Mouse (Mus musculus): ENCODE results near the gene Hrct1. TPM values are rescaled to one million over a fixed set of nuclear protein-coding genes. Genes with fewer than 3 reads are reported as not detected.

Gene Hrct1
- total RNA-seq, 1 experiment, result 0.36 TPM

DNA sequence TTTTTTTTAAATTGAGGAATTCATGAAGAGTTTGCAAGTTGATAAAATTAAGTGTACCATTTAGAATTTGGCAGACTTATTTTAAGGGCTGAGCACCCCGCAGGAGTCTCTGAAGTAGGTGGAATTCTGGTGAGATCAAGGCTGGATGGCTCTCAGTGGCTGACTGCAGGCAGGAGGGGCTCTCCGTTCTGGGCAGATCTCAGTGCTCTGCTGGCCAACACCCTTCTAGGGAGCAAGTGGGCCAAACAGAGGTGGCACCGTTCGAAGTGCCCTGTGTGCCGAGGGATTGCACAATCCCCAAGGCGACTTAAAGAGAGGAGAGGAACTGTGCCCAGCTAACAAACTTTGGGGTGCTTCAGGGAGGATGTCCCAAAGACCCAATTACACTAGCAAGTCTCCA lies 17.1 kb upstream of the Hrct1 start, which contains the start of gene Olfr71:
TSS of gene Olfr71 (minus strand) at position 387 of the 400 bp plus-strand sequence.
- H3K4me1 ChIP-seq (ENCODE audit: control insufficient read depth in 2 of 2, insufficient read depth in 2 of 2, low read length in 2 of 2, poor library complexity in 1 of 2), result no peaks in the 10 kb centered on the region
- in situ Hi-C loops (cut with MboI; ENCODE audit: low sequenced_read_pairs in 2 of 2, unreplicated experiment in 2 of 2), result no loop called here
- no peak within 1 kb of the TSS for H3K27ac ChIP-seq (ENCODE audit: insufficient read depth, low read depth, low read length, poor library complexity, severe bottlenecking)
- no peaks in the 10 kb centered on the region for H3K9me3 ChIP-seq (ENCODE audit: control insufficient read depth, insufficient read depth, low read depth, low read length)
- H3K9ac ChIP-seq (ENCODE audit: insufficient read depth, low read depth, low read length, poor library complexity, severe bottlenecking), result no peak within 1 kb of the TSS
- DNase-seq (ENCODE audit: low read depth, low spot score), result no peak
- TF ChIP-seq ZC3H11A (IDR thresholded peaks at IDR 0.05; ENCODE audit: borderline replicate concordance, low read depth, low read length) (no peak), MAFK (IDR thresholded peaks at IDR 0.05; ENCODE audit: insufficient read depth, low read depth, low read length) (no peak), ZNF384 (IDR thresholded peaks at IDR 0.05; ENCODE audit: low read depth, low read length) (no peak), HCFC1 (IDR thresholded peaks at IDR 0.05; ENCODE audit: borderline replicate concordance, insufficient read depth, low read length) (no peak), CHD2 (IDR thresholded peaks at IDR 0.05; ENCODE audit: low read depth, low read length) (no peak)
- no peak within 1 kb of the TSS for H3K4me3 ChIP-seq (ENCODE audit: insufficient read depth in 1 of 2, low read depth in 1 of 2, low read length in 2 of 2, poor library complexity in 1 of 2, severe bottlenecking in 1 of 2)
- H3K36me3 ChIP-seq (ENCODE audit: control insufficient read depth, insufficient read depth, low read length, poor library complexity, severe bottlenecking), result no peaks in the 10 kb centered on the region

GRCm38 (mm10) chr4:43711821-43712220 lies 15.2 kb upstream of the Hrct1 start:
- H3K36me3 ChIP-seq (ENCODE audit: control insufficient read depth, insufficient read depth, low read length, poor library complexity, severe bottlenecking), result no peaks in the 10 kb centered on the region
- H3K27ac ChIP-seq (ENCODE audit: insufficient read depth, low read depth, low read length, poor library complexity, severe bottlenecking), result no peak overlapping the region
- in situ Hi-C loops (cut with MboI; ENCODE audit: low sequenced_read_pairs in 2 of 2, unreplicated experiment in 2 of 2), result no loop called here
- no peak overlapping the region for H3K4me3 ChIP-seq (ENCODE audit: insufficient read depth in 1 of 2, low read depth in 1 of 2, low read length in 2 of 2, poor library complexity in 1 of 2, severe bottlenecking in 1 of 2)
- no peaks in the 10 kb centered on the region for H3K4me1 ChIP-seq (ENCODE audit: control insufficient read depth in 2 of 2, insufficient read depth in 2 of 2, low read length in 2 of 2, poor library complexity in 1 of 2)
- no peak overlapping the region for H3K9ac ChIP-seq (ENCODE audit: insufficient read depth, low read depth, low read length, poor library complexity, severe bottlenecking)
- no peaks in the 10 kb centered on the region for H3K9me3 ChIP-seq (ENCODE audit: control insufficient read depth, insufficient read depth, low read depth, low read length)
- TF ChIP-seq ZC3H11A (IDR thresholded peaks at IDR 0.05; ENCODE audit: borderline replicate concordance, low read depth, low read length), result peak; percentile 74
- TF ChIP-seq ZNF384 (IDR thresholded peaks at IDR 0.05; ENCODE audit: low read depth, low read length), result no peak
- 0 out of 2 replicates have a peak, but pooled peaks have one; percentile 13 for TF ChIP-seq CHD2 (IDR thresholded peaks at IDR 0.05; ENCODE audit: low read depth, low read length)
- no peak for TF ChIP-seq HCFC1 (IDR thresholded peaks at IDR 0.05; ENCODE audit: borderline replicate concordance, insufficient read depth, low read length)
- TF ChIP-seq MAFK (IDR thresholded peaks at IDR 0.05; ENCODE audit: insufficient read depth, low read depth, low read length), result no peak
- peak; percentile 58 for DNase-seq (ENCODE audit: low read depth, low spot score)

DNA sequence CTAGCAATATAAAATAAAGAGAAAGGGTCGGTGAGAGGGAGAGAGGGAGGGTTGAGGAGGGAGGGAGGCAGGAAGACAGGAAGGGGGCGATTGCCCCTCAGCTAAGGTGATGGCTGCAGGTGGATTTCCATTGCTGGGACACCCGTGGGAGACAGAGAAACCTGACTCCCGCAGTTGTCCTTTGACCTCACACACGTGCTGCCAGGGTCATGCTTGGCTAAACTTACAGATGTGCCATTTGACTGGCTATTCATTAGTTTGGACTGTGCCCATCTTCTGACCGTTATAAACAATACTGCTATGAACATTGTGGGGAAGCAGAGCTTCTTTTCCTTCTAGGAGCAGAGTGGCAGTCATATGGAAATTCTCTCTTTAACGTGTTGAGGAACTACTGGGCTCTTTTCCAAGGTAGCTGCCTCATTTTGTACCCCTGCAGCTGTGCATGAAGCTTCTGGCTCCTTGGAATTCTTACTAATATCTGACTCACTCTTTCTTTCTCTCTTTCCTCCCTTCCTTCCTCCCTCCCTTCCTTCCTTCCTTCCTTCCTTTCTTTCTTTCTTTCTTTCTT lies 13.3 kb upstream of the Hrct1 start:
- in situ Hi-C loops (cut with MboI; ENCODE audit: low sequenced_read_pairs in 2 of 2, unreplicated experiment in 2 of 2), result no loop called here
- H3K9me3 ChIP-seq (ENCODE audit: control insufficient read depth, insufficient read depth, low read depth, low read length), result no peaks in the 10 kb centered on the region

GRCm38 (mm10) chr4:43720491-43721228 lies 6.3 kb upstream of the Hrct1 start:
- peak overlapping the region; percentile 29; the same call in 1 of the 2 replicates for H3K27ac ChIP-seq (ENCODE audit: insufficient read depth, low read depth, low read length, poor library complexity, severe bottlenecking)
- H3K36me3 ChIP-seq (ENCODE audit: control insufficient read depth, insufficient read depth, low read length, poor library complexity, severe bottlenecking), result no peaks in the 10 kb centered on the region
- no peaks in the 10 kb centered on the region for H3K9me3 ChIP-seq (ENCODE audit: control insufficient read depth, insufficient read depth, low read depth, low read length)
- H3K4me3 ChIP-seq (ENCODE audit: insufficient read depth in 1 of 2, low read depth in 1 of 2, low read length in 2 of 2, poor library complexity in 1 of 2, severe bottlenecking in 1 of 2), result peak overlapping the region in 1 of 2 experiments; percentile 21; a peak in 1 of 4 replicates
- DNase-seq (ENCODE audit: low read depth, low spot score), result no peak
- H3K4me1 ChIP-seq (ENCODE audit: control insufficient read depth in 2 of 2, insufficient read depth in 2 of 2, low read length in 2 of 2, poor library complexity in 1 of 2), result no peaks in the 10 kb centered on the region; a peak in 1 of 4 replicates
- H3K9ac ChIP-seq (ENCODE audit: insufficient read depth, low read depth, low read length, poor library complexity, severe bottlenecking), result no peak overlapping the region; the same call in 1 of the 2 replicates
- TF ChIP-seq HCFC1 (IDR thresholded peaks at IDR 0.05; ENCODE audit: borderline replicate concordance, insufficient read depth, low read length) (no peak), ZC3H11A (IDR thresholded peaks at IDR 0.05; ENCODE audit: borderline replicate concordance, low read depth, low read length) (no peak), CHD2 (IDR thresholded peaks at IDR 0.05; ENCODE audit: low read depth, low read length) (no peak), ZNF384 (IDR thresholded peaks at IDR 0.05; ENCODE audit: low read depth, low read length) (no peak), MAFK (IDR thresholded peaks at IDR 0.05; ENCODE audit: insufficient read depth, low read depth, low read length) (no peak)
- in situ Hi-C loops (cut with MboI; ENCODE audit: low sequenced_read_pairs in 2 of 2, unreplicated experiment in 2 of 2), result no loop called here

More for the DNA sequence above, 13.3 kb upstream of the Hrct1 start:
- Histone ChIP-seq H3K4me3 (ENCODE audit: insufficient read depth in 1 of 2, low read depth in 1 of 2, low read length in 2 of 2, poor library complexity in 1 of 2, severe bottlenecking in 1 of 2) (no peak overlapping the region), H3K9ac (ENCODE audit: insufficient read depth, low read depth, low read length, poor library complexity, severe bottlenecking) (no peak overlapping the region), H3K36me3 (ENCODE audit: control insufficient read depth, insufficient read depth, low read length, poor library complexity, severe bottlenecking) (no peaks in the 10 kb centered on the region), H3K27ac (ENCODE audit: insufficient read depth, low read depth, low read length, poor library complexity, severe bottlenecking) (no peak overlapping the region), H3K4me1 (ENCODE audit: control insufficient read depth in 2 of 2, insufficient read depth in 2 of 2, low read length in 2 of 2, poor library complexity in 1 of 2) (no peaks in the 10 kb centered on the region)
- no peak for TF ChIP-seq CHD2 (IDR thresholded peaks at IDR 0.05; ENCODE audit: low read depth, low read length)
- no peak for TF ChIP-seq MAFK (IDR thresholded peaks at IDR 0.05; ENCODE audit: insufficient read depth, low read depth, low read length)
- no peak for TF ChIP-seq ZNF384 (IDR thresholded peaks at IDR 0.05; ENCODE audit: low read depth, low read length)
- TF ChIP-seq HCFC1 (IDR thresholded peaks at IDR 0.05; ENCODE audit: borderline replicate concordance, insufficient read depth, low read length), result no peak
- no peak for TF ChIP-seq ZC3H11A (IDR thresholded peaks at IDR 0.05; ENCODE audit: borderline replicate concordance, low read depth, low read length)
- DNase-seq (ENCODE audit: low read depth, low spot score), result no peak

Data from ES-E14 (cell line).